Mouse (Mus musculus): ENCODE results near the gene Actl11. TPM values are rescaled to one million over a fixed set of nuclear protein-coding genes. Genes with fewer than 3 reads are reported as not detected.

Actl11 gene
- polyA plus RNA-seq, 1 experiment from 2014 or later = not detected

DNA sequence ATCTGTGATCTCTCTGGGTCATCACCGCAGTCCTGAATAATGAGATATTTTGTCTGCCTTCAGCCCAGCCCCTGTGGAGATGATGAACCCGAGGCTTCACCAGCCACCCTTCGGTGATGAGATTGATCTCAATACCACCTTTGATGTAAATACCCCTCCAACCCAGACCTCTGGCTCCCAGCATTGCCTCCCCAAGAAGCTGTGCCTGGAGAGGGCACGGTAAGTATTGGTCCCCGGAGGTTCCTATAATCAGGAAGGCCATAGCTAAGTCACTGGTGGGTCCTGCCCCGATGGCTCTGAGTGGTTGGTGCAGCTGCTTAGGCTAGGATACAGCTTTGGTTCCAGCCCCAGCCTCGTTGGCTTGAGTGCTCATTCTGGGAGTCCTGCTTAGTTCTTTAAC is 40.3 kb downstream of the Actl11 start:
- Histone ChIP-seq H3K4me2 (replicated peaks) (no peak overlapping the region), H3K4me3 (replicated peaks) (no peak overlapping the region), H3K36me3 (peaks cover 10% of the 10 kb centered on the region; the same call in 1 of the 2 replicates), H3K9me3 (no peaks in the 10 kb centered on the region), H3K4me1 (replicated peaks) (no peaks in the 10 kb centered on the region), H3K27me3 (replicated peaks) (no peaks in the 10 kb centered on the region), H3K9ac (no peak overlapping the region), H3K27ac (no peak overlapping the region)
- WGBS = 89% methylated on average over 7 of the region's 7 CpGs
- ATAC-seq = no peak

DNA sequence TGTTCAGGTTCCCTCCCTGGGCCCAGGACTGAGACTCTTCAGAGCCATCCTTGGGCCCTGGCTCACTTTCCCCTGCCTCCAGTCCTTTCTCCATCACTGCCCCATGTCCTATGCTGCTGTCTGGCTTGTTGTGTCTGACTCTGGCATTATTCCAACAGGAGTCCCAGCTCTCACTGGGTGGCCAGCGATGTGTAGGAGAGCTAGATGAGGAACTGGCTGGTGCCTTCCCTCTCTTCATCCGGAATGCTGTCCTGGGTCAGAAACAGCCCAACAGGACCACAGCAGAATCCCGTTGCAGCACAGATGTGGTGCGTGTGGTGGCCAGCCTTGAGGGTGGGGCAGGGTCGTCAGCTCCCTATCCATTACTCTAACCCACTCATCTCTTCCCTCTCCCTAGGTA is 42.0 kb downstream of the Actl11 start:
- Histone ChIP-seq H3K9ac (no peak overlapping the region), H3K4me2 (replicated peaks) (no peak overlapping the region), H3K36me3 (peaks cover 7% of the 10 kb centered on the region; the same call in 1 of the 2 replicates), H3K27ac (no peak overlapping the region), H3K4me3 (replicated peaks) (no peak overlapping the region), H3K27me3 (replicated peaks) (no peaks in the 10 kb centered on the region), H3K4me1 (replicated peaks) (peaks cover 7% of the 10 kb centered on the region; the same call in 1 of the 2 replicates), H3K9me3 (no peaks in the 10 kb centered on the region)
- no peak for ATAC-seq
- WGBS = 80% methylated on average over 5 of the region's 5 CpGs

DNA sequence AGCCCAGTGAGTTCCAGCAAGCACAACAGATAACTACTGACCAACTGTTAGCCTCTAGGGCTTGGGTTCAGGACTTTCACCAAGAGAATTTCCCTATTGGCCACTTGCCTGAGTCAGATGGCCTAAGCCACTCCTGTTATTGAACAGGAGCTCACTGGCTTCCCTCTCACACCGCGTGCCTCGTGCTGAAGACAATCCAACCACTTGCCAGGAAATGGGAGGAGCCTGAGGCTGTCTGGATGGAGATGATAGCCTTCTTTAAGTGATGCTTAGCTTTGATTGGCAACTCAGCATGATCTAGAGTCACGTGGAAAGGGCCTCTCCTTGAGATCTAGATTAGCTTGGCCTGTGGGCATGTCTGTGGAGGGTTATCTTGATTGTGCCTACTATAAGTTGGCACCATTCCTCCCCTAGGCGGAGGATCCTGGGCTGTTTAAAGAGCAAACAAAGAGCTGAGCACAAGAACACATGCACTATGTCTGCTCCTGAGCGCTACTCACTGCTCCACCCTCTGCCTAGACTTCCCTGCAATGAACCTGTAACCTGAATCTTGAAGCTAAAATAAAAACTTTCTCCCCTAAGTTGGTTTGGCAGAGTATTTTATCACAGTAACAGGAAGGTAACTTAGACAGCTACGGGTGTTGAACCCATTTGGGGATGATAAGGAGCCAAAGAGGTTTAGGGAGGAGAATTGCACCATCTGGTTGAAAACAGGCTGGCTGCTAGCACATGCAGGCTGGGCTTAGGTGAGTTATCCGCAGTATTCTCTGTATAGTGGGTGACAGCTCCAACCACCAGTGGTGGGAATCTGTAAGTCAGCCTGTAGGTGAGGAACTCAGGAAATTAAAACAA is 43.6 kb downstream of the Actl11 start:
- Histone ChIP-seq H3K4me1 (replicated peaks) (peaks cover 7% of the 10 kb centered on the region), H3K4me3 (replicated peaks) (no peak overlapping the region), H3K36me3 (peaks cover 7% of the 10 kb centered on the region; the same call in 1 of the 2 replicates), H3K4me2 (replicated peaks) (no peak overlapping the region), H3K27ac (no peak overlapping the region), H3K9ac (no peak overlapping the region), H3K9me3 (no peaks in the 10 kb centered on the region), H3K27me3 (replicated peaks) (no peaks in the 10 kb centered on the region)
- ATAC-seq = peak; percentile 56; the same call in 1 of the 2 replicates
- 65% methylated on average over 8 of the region's 8 CpGs for WGBS

DNA sequence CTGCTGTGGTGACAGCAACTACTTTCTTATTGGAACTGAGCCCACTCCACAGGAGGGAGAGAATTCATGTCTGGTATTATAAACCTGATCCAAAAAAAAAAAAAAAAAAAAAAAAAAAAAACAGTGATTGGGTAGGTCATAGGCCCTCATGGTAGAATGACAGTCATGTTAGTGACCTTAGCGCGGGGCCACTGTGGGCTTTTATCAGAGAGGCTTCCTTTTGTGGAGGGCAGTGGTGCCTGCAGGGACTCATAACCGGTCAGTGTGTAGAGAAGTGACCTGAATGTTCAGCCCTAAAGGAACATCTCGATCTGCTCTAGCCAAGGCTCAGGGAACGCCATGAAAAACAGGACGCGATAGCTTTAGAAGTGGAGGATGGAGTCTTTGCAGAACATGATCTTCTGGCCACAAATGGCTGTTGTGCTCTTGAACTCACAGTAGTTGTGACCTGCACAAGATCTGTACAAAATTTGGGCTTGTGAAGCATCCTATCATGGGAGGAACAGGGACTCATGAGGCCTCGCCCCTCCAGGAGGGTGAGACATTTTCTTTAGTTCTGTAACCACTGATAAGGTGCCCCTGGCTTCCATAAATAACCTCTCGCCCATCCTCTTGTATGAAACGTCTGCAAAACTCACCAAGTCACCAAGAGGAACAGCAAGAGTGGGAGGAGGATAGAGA is 46.4 kb downstream of the Actl11 start:
- Histone ChIP-seq H3K9ac (no peak overlapping the region), H3K4me2 (replicated peaks) (0 out of 2 replicates have a peak overlapping the region, but pooled peaks have one; percentile 56), H3K4me3 (replicated peaks) (no peak overlapping the region), H3K27ac (peak overlapping the region; percentile 73; the same call in 1 of the 2 replicates), H3K4me1 (replicated peaks) (peaks cover 7% of the 10 kb centered on the region), H3K36me3 (peaks cover 7% of the 10 kb centered on the region; the same call in 1 of the 2 replicates), H3K27me3 (replicated peaks) (no peaks in the 10 kb centered on the region), H3K9me3 (no peaks in the 10 kb centered on the region)
- ATAC-seq = peak; percentile 46; the same call in 1 of the 2 replicates
- 76% methylated on average over 10 of the region's 10 CpGs for WGBS

DNA sequence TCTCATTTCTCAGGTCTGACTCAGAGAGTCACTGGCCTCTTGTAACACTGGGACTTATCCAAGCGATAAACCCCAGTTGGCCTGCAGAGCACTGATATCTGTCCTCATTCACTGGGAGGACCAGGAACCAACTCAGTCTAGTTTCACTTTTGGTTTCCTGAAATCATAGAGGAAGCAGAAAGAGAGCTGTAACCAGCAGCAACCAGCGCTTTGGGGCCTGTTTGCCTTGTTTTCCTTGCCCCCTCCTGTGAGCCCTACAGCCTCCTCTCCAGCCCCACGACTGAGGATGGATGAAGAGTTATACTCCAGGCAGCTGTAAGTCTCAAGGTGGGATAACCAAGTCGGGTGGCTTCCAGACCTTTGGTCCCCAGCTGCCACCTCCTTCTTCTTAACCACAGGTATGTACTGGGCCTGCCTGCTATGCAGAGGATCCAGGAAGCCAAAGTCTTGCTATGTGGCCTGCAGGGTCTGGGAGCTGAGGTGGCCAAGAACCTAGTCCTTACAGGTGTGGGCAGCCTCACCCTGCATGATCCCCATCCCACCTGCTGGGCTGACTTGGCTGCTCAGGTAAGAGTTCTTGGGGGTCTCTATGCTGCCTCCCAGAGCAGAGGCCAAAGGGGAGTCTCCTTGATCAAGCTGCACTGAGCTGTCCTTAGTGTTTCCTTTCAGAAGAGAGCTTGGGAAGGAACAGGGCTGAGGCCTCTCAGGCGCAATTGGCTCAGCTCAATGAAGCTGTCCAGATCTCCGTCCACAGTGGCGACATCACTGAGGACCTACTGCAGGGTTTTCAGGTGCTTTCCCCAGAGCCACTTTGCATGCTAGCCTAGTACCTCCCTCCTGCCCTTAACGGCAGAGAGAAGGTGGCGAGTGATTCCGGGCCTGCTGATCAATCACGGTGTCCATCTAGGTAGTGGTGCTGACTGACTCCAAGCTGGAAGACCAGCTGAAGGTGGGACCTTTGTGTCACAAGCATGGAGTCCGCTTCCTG is 47.4 kb downstream of the Actl11 start, which contains the start of gene Uba7:
Gene Uba7 (plus strand): TSS at position 107 of the 988 bp plus-strand sequence.
- Histone ChIP-seq H3K9ac (peak within 1 kb of the TSS; percentile 42), H3K4me3 (replicated peaks) (peak within 1 kb of the TSS; percentile 27), H3K27ac (peak within 1 kb of the TSS; percentile 73), H3K9me3 (no peaks in the 10 kb centered on the region), H3K36me3 (0 out of 2 replicates have a peak, but pooled peaks cover under 1% of the 10 kb centered on the region), H3K27me3 (replicated peaks) (no peaks in the 10 kb centered on the region), H3K4me1 (replicated peaks) (peaks cover 9% of the 10 kb centered on the region), H3K4me2 (replicated peaks) (peak within 1 kb of the TSS; percentile 56)
- WGBS = 62% methylated on average over 12 of the region's 12 CpGs
- peak; percentile 89 for ATAC-seq

DNA sequence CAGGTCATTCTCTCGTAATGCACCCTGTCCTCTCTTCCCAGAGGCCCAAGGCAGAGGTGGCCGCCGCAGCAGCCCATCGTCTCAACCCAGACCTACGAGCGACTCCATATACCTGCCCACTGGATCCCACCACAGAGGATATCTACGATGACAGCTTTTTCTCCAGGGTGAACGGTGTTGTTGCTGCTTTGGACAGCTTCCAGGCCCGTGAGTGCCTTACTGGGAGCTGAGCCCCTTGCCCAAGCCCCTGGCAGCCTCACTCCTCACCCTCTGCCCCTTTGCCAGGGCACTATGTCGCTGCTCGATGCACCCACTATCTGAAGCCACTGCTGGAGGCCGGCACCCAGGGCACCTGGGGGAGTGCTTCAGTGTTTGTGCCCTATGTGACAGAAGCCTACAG is 50.5 kb downstream of the Actl11 start:
- H3K4me3 ChIP-seq (replicated peaks) = no peak overlapping the region
- 84% methylated on average over 12 of the region's 12 CpGs for WGBS
- no peak overlapping the region for H3K4me2 ChIP-seq (replicated peaks)
- H3K9me3 ChIP-seq = no peaks in the 10 kb centered on the region
- H3K36me3 ChIP-seq = no peaks in the 10 kb centered on the region
- H3K9ac ChIP-seq = no peak overlapping the region
- no peak for ATAC-seq
- no peak overlapping the region for H3K27ac ChIP-seq
- H3K27me3 ChIP-seq (replicated peaks) = no peaks in the 10 kb centered on the region
- H3K4me1 ChIP-seq (replicated peaks) = peaks cover 31% of the 10 kb centered on the region

Other genes with a start within 250 kb of the Actl11 start
- 0.82 and 1.9 TPM in 2 replicates for gene Gnat1, start 248.8 kb upstream of the Actl11 start, polyA plus RNA-seq (2015; fragmentation: Nextera tagmentation; extraction: Ambion mirVana)
- 8.9 and 11.2 TPM in 2 replicates for gene Sema3f, start 218.0 kb upstream of the Actl11 start, polyA plus RNA-seq (2015; fragmentation: Nextera tagmentation; extraction: Ambion mirVana)
- 153 and 154 TPM in 2 replicates for gene Rbm5, start 157.5 kb upstream of the Actl11 start, polyA plus RNA-seq (2015; fragmentation: Nextera tagmentation; extraction: Ambion mirVana)
- 67.2 and 70.5 TPM in 2 replicates for gene Rbm6, start 55.2 kb upstream of the Actl11 start, polyA plus RNA-seq (2015; fragmentation: Nextera tagmentation; extraction: Ambion mirVana)
- 18.5 and 20.7 TPM in 2 replicates for gene Mon1a, start 40.3 kb upstream of the Actl11 start, polyA plus RNA-seq (2015; fragmentation: Nextera tagmentation; extraction: Ambion mirVana)
- 11.4 and 14.2 TPM in 2 replicates for gene Mst1r, start 21.6 kb upstream of the Actl11 start, polyA plus RNA-seq (2015; fragmentation: Nextera tagmentation; extraction: Ambion mirVana)
- gene Camkv, start 7.2 kb downstream of the Actl11 start, polyA plus RNA-seq (2015; fragmentation: Nextera tagmentation; extraction: Ambion mirVana) = 1.9 and 2.2 TPM in 2 replicates
- 17.7 and 17.9 TPM in 2 replicates for gene Traip, start 21.7 kb downstream of the Actl11 start, polyA plus RNA-seq (2015; fragmentation: Nextera tagmentation; extraction: Ambion mirVana)
- 29.9 and 32.4 TPM in 2 replicates for gene Uba7, start 47.0 kb downstream of the Actl11 start, polyA plus RNA-seq (2015; fragmentation: Nextera tagmentation; extraction: Ambion mirVana)
- 5.7 and 7.2 TPM in 2 replicates for gene Gm20661, start 54.6 kb downstream of the Actl11 start, polyA plus RNA-seq (2015; fragmentation: Nextera tagmentation; extraction: Ambion mirVana)
- 40.3 and 41.8 TPM in 2 replicates for gene Inka1, start 57.4 kb downstream of the Actl11 start, polyA plus RNA-seq (2015; fragmentation: Nextera tagmentation; extraction: Ambion mirVana)
- 8.4 and 9.4 TPM in 2 replicates for gene Cdhr4, start 64.0 kb downstream of the Actl11 start, polyA plus RNA-seq (2015; fragmentation: Nextera tagmentation; extraction: Ambion mirVana)
- 0.10 and 0.42 TPM in 2 replicates for gene Gm20662, start 67.9 kb downstream of the Actl11 start, polyA plus RNA-seq (2015; fragmentation: Nextera tagmentation; extraction: Ambion mirVana)
- gene Ip6k1, start 74.0 kb downstream of the Actl11 start, polyA plus RNA-seq (2015; fragmentation: Nextera tagmentation; extraction: Ambion mirVana) = 41.7 and 42.1 TPM in 2 replicates
- gene Gmppb, start 120.8 kb downstream of the Actl11 start, polyA plus RNA-seq (2015; fragmentation: Nextera tagmentation; extraction: Ambion mirVana) = 61.8 and 79.2 TPM in 2 replicates
- 3.1 and 3.2 TPM in 2 replicates for gene Amigo3, start 124.7 kb downstream of the Actl11 start, polyA plus RNA-seq (2015; fragmentation: Nextera tagmentation; extraction: Ambion mirVana)
- 0.98 and 2.2 TPM in 2 replicates for gene Mst1, start 152.0 kb downstream of the Actl11 start, polyA plus RNA-seq (2015; fragmentation: Nextera tagmentation; extraction: Ambion mirVana)
- 18.6 and 23.7 TPM in 2 replicates for gene Rnf123, start 154.9 kb downstream of the Actl11 start, polyA plus RNA-seq (2015; fragmentation: Nextera tagmentation; extraction: Ambion mirVana)
- gene Apeh, start 166.1 kb downstream of the Actl11 start, polyA plus RNA-seq (2015; fragmentation: Nextera tagmentation; extraction: Ambion mirVana) = 76.5 and 96.8 TPM in 2 replicates

Measured in intestine, embryonic 15.5 days (tissue).